In genomic region chr15:99223585-99224207, GRCm38 (mm10) we compare ENCODE assay signal across 8 mouse cellular contexts. TPM values are rescaled to one million over a fixed set of nuclear protein-coding genes. Genes with fewer than 3 reads are reported as not detected.
A peak's percentile ranks its signal among the peaks of the same experiment; 100 is the strongest.
DNase-seq lines count a peak whose midpoint lies in the region; ATAC-seq lines count a peak whose summit lies in the region.

No protein-coding gene starts in this region.

- peaks cover 20% of the 10 kb centered on the region for H3K4me1 ChIP-seq in intestine, embryonic 16.5 days (ENCODE audit: control insufficient read depth, insufficient read depth, low read length)
- H3K4me1 ChIP-seq in limb, embryonic 12.5 days (replicated peaks), result peaks cover 62% of the 10 kb centered on the region
- H3K4me1 ChIP-seq in midbrain, embryonic 15.5 days, result peaks cover 34% of the 10 kb centered on the region

- no peak overlapping the region for H3K27ac ChIP-seq in intestine, embryonic 16.5 days (ENCODE audit: low read length)
- no peak overlapping the region for H3K27ac ChIP-seq in limb, embryonic 12.5 days
- no peak overlapping the region for H3K27ac ChIP-seq in midbrain, embryonic 15.5 days

- H3K36me3 ChIP-seq in intestine, embryonic 16.5 days (ENCODE audit: control insufficient read depth, insufficient read depth, low read length), result no peaks in the 10 kb centered on the region
- no peaks in the 10 kb centered on the region for H3K36me3 ChIP-seq in limb, embryonic 12.5 days
- H3K36me3 ChIP-seq in midbrain, embryonic 15.5 days (replicated peaks), result no peaks in the 10 kb centered on the region

- peak overlapping the region; percentile 87 for H3K4me2 ChIP-seq in intestine, embryonic 16.5 days (ENCODE audit: low read depth, low read length)
- H3K4me2 ChIP-seq in limb, embryonic 12.5 days, result peak overlapping the region; percentile 76
- H3K4me2 ChIP-seq in midbrain, embryonic 15.5 days, result peak overlapping the region; percentile 52

- no peaks in the 10 kb centered on the region for H3K9me3 ChIP-seq in intestine, embryonic 16.5 days (ENCODE audit: control insufficient read depth, low read length)
- no peaks in the 10 kb centered on the region for H3K9me3 ChIP-seq in limb, embryonic 12.5 days
- no peaks in the 10 kb centered on the region for H3K9me3 ChIP-seq in midbrain, embryonic 15.5 days

- WGBS in intestine, embryonic 16.5 days, result under 1% methylated on average over 41 of the region's 46 CpGs
- under 1% methylated on average over 34 of the region's 46 CpGs for WGBS in limb, embryonic 12.5 days
- under 1% methylated on average over 43 of the region's 46 CpGs for WGBS in midbrain, embryonic 15.5 days

- peak overlapping the region; percentile 59 for H3K9ac ChIP-seq in intestine, embryonic 16.5 days (ENCODE audit: low read depth, low read length)
- H3K9ac ChIP-seq in limb, embryonic 12.5 days (replicated peaks), result peak overlapping the region; percentile 31; the same call in 1 of the 2 replicates
- no peak overlapping the region for H3K9ac ChIP-seq in midbrain, embryonic 15.5 days

- ATAC-seq in frontal cortex, adult (ENCODE audit: low TSS enrichment), result peak; percentile 39
- 0 out of 2 replicates have a peak, but pooled peaks have one; percentile 21 for ATAC-seq in intestine, embryonic 16.5 days
- ATAC-seq in limb, embryonic 12.5 days (ENCODE audit: insufficient number of reproducible peaks, insufficient read depth, low FRiP score, low TSS enrichment, low read depth), result no peak
- ATAC-seq in midbrain, embryonic 15.5 days (replicated peaks), result no peak

- peak overlapping the region; percentile 54 for H3K4me3 ChIP-seq in intestine, embryonic 16.5 days (ENCODE audit: low read length)
- peak overlapping the region; percentile 43 for H3K4me3 ChIP-seq in limb, embryonic 12.5 days (replicated peaks)
- H3K4me3 ChIP-seq in midbrain, embryonic 15.5 days, result peak overlapping the region; percentile 36

- peaks cover 59% of the 10 kb centered on the region for H3K27me3 ChIP-seq in intestine, embryonic 16.5 days (replicated peaks; ENCODE audit: control insufficient read depth, insufficient read depth, low read length)
- H3K27me3 ChIP-seq in limb, embryonic 12.5 days, result peaks cover 90% of the 10 kb centered on the region
- peaks cover 85% of the 10 kb centered on the region for H3K27me3 ChIP-seq in midbrain, embryonic 15.5 days (replicated peaks)

- peak; percentile 25 for DNase-seq in ovary, postnatal 14 days (ENCODE audit: low spot score)
- no peak for DNase-seq in ovary, postnatal 10 days (ENCODE audit: low spot score)
- peak; percentile 67 to 70 for DNase-seq in cerebellum, adult 18-20 months
- peak; percentile 58 for DNase-seq in thymus, postnatal 14 days

RNA-seq across cellular contexts. Expression of gene Kcnh3, which starts 1.0 kb away (rescaled TPM):
- 0.39 and 0.56 TPM in 2 replicates for polyA plus RNA-seq in intestine, embryonic 16.5 days (2015; fragmentation: Nextera tagmentation; extraction: Ambion mirVana)
- polyA plus RNA-seq in limb, embryonic 12.5 days (2016; fragmentation: Nextera tagmentation; extraction: Ambion mirVana), result 0.13 and 0.24 TPM in 2 replicates
- polyA plus RNA-seq in midbrain, embryonic 15.5 days (2015; fragmentation: Nextera tagmentation; extraction: Ambion mirVana), result 0.25 and 0.40 TPM in 2 replicates

RNA-seq across cellular contexts. Expression of gene Mcrs1, which starts 28.1 kb away (rescaled TPM):
- 124 and 128 TPM in 2 replicates for polyA plus RNA-seq in intestine, embryonic 16.5 days (2015; fragmentation: Nextera tagmentation; extraction: Ambion mirVana)
- polyA plus RNA-seq in limb, embryonic 12.5 days (2016; fragmentation: Nextera tagmentation; extraction: Ambion mirVana), result 154 and 158 TPM in 2 replicates
- polyA plus RNA-seq in midbrain, embryonic 15.5 days (2015; fragmentation: Nextera tagmentation; extraction: Ambion mirVana), result 213 and 225 TPM in 2 replicates

Comparison
In these comparisons a context has a peak if more than half of its experiments do, and no peak if none do; other contexts are left out.
1. ATAC-seq: peak in frontal cortex, adult (single experiment) and intestine, embryonic 16.5 days (single experiment); none in limb, embryonic 12.5 days (single experiment) and midbrain, embryonic 15.5 days (single experiment).
2. Peak in every context shown above with its lines, with median percentiles within 50 percentile points of each other: H3K4me2 ChIP-seq and H3K4me3 ChIP-seq.